Mouse (Mus musculus) frontal cortex, postnatal 14 days (tissue): ENCODE results near the gene Olfr109.

Experiments used
- DNase-seq, 2 experiments: peaks; one replicate each; pipeline ENCODE4 v3.0.0; 2022; ENCODE audit warnings: low spot score in 2 of 2

Gene Olfr109

DNA sequence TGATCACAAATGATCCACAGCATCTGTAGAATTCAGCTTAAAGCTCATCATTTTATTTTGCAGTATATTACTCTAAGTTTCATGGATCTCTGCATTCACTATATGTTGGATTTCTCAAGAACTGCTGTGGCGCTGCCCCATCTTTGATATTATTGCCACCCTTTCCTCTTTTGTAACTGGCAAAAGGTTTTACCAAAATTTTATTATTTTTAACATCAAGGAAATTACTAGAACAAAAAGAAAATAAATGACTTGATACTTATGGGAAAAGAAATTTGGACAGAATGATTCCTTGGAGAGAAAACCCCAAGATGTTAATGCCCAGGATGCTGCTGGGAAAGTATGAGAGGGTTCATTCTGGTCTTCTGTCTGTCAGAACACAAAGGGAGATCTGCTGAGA lies at the start of gene Olfr109:
TSS of gene Olfr109 (plus strand) at position 301 of the 400 bp plus-strand sequence.
- DNase-seq: no peak

- no peak for DNase-seq
These were observed 45.3 kb upstream of the Olfr109 start for GRCm38 (mm10) chr17:37413380-37413779.

- no peak for DNase-seq
These were observed 13.5 kb upstream of the Olfr109 start, which contains the start of gene Olfr108 for GRCm38 (mm10) chr17:37445180-37445579. Gene Olfr108, plus strand, starts transcription at chr17:37445480.

DNA sequence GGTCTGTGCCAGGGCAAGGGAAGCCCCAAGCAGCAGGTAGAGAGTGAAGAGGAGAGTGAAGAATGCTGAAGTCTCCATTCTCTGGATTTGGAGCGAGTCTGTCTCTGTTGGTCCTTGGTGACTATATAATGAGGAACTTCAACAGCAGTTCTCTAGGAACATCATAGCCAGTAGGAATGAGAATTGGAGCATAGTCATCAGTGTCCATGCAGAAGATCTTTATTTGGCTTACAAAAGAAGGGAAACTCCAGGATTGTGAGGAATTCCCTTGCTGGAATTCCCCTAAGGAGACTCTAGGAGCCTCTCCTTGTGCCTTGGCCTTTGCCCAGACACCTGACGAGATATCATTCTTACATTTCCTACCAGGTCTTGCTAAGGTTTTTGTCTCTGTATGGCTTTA lies 24.7 kb downstream of the Olfr109 start, which contains the start of gene H2-M2:
TSS of gene H2-M2 (minus strand) at position 101 of the 400 bp plus-strand sequence.
- no peak for DNase-seq

- DNase-seq: no peak
These were observed 33.3 kb downstream of the Olfr109 start, which contains the start of gene Olfr110 for GRCm38 (mm10) chr17:37491930-37492518. Gene Olfr110, plus strand, starts transcription at chr17:37492468.

DNA sequence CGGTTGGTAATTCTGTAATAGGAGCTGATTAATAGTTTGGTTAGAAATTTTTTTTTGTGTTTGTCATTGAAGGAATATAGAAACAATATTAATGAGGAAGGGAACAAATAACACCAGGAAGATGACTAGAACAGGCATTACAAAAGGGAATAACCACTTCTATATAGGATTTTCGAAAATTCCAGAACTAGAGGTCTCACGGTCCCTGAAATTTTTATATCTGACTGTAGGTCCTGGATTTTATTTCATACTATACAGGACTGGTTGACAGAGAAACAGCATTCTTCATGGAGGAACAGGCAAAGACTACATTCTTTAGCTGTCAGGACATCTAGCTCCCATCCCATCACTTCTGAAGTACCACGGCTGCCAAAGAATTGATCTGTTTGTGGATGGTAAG lies 49.0 kb downstream of the Olfr109 start, which contains the start of gene Olfr111:
TSS of gene Olfr111 (plus strand) at position 301 of the 400 bp plus-strand sequence.
- no peak for DNase-seq
